Mouse (Mus musculus) common myeloid progenitor, adult 5-6 weeks (primary cell): ENCODE measurements at regions not wholly inside any gene's neighbourhood (a gene's known extent, or its start where the extent isn't known, plus 50 kb on each side); places are given as distances from the start of the nearest gene placed in this dataset.
A peak's percentile ranks its signal among the peaks of the same experiment; 100 is the strongest.

ENCODE experiments used
- ATAC-seq: replicated peaks from 2 replicates; pipeline ENCODE4 v1.8.0; 2016; ENCODE audit warnings: low read depth, mild to moderate bottlenecking, moderate TSS enrichment, inconsistent platforms; ENCODE audit not compliant: poor library complexity, severe bottlenecking

DNA sequence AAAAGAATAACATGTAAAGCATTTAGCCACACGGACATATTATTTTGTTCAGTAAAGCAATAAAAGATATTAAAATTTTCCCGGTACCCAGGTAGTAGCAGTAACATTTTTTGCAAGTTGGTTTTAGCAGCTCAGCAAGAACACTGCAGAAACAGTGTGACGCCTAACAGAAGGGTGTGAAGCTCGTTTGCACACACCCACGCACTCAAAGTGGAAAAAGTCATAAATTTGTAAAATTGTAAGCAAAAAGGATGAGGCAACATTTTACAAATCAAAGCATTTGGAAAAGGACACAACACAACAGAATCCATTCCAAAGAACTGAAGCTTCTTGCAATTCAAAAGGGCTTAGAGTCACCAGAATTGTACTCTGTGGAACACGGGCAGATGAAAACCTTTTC lies 1053.6 kb upstream of the Celf2 start:
- ATAC-seq: no peak

DNA sequence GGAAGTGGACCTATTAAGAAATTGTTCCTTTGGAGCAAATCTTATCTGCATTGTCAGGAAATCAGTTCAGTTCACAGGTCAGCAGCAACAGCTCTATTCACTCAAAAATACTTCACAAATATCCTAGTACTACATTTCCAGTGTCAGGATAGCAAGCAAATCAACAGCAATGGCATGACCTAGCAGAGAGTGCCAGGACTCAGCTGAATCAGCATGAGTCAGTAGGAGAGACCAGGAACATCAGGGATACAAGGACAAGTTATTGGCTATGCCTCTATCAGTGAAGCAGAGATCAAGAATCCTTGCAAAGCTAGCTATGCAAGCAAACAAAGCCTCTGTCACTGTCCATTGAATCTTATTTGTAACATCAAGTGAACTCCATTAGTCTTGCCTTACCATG lies 1036.8 kb upstream of the Celf2 start:
- no peak for ATAC-seq

DNA sequence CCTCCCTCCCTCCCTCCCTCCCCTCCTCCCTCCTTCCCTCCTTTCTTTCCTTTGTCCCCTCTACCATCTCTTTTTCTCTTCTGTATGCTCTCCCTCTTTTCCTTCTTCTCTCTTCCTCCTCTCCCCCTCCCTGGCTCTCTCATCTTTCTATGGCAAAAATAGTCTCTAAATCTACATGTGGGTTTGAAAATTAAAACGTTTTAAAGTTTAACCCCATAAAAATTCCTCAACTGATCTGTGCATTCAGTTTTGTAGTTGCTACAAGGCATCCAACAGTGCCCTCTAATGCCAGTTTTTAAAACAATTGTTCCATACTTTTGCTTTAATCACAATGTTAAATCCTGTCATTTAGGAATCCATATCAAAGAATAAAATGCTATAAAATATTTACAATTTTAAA lies 1027.5 kb upstream of the Celf2 start:
- no peak for ATAC-seq

DNA sequence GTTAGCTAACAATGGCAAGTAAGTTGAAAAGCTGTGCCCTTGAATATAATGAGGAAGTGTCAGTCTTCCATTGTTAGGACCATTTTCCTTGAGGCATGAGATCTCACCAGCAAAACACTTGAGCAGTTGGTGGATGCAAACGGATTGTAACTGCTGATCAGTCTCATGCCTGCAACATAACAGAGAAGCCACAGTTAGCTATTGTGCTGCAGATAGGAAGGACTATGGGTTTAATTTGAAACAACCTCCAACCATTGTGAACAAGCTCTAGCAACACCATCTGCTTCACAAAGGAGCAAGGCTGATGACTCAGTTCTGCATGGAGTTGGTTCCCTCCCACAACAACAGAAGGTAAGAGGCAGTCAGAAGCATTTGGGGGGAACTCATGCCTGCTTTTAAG lies 989.1 kb upstream of the Celf2 start:
- ATAC-seq: no peak

DNA sequence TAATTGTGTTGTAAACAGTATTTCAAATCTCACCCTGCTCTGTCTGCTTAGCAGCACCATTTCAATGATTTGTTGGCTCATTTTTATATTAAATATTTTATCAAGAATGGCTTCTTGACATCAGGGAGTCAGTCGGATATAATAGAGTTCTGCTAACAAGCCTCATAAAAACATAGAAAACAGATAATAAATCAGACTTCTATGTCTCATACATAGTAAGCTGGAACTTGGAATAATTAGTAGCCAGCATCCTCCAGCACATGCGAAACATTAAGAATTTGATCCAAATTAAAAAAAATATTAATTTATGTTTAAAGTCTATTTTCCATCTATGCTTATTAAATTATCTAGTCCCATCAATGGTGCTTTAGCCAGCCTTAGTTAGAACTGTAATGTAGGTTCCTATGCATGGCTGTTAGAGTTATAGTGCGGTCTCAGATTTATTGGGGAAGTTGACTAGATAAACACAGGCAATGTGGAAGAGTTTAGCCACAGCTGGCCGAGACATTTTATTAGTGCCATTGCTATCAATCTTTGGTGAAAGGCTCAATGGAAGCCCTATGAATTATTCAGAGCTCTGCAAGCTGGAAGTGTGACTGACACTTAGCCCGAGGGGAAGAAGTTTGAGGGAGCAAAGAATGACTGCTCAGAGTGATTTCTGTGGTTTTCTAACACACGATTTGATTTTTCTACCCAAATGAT lies 968.6 kb upstream of the Celf2 start:
- no peak for ATAC-seq

DNA sequence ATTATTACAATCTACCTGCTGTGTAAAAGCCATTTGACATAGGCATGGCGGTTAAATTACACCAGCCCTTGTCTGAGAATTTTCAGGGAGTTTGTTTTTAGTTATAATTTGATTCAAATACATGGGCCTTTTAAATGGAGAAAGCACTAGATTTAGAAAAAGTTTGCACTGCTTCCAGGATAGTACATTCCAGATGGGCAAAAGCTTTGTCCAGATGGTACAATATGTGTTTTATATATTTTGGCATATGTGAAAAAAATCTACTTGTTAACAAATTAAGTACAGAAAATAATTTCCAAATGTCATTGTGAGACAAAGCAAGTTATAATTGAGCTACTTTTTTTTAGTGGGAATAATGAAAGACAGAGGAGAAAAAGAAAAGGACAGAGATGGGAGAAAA lies 961.2 kb upstream of the Celf2 start:
- no peak for ATAC-seq

DNA sequence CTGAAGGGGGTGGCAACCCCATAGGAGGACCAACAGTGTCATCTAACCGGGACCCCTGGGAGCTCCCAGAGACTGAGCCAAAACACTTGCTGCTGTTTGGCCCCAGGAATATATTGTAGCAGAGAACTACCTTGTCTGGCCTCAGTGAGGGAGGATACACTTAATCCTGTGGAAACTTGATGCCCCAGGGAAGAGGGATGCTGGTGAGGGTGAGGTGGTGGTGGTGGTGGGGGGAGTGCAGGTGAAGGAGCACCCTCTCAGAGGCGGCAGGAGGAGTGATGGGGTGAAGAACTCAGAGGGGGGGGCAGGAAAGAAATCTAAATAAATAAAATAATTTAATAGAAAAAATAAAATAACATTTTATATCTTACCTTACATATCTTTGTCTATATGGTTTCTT lies 959.6 kb upstream of the Celf2 start:
- ATAC-seq: no peak

DNA sequence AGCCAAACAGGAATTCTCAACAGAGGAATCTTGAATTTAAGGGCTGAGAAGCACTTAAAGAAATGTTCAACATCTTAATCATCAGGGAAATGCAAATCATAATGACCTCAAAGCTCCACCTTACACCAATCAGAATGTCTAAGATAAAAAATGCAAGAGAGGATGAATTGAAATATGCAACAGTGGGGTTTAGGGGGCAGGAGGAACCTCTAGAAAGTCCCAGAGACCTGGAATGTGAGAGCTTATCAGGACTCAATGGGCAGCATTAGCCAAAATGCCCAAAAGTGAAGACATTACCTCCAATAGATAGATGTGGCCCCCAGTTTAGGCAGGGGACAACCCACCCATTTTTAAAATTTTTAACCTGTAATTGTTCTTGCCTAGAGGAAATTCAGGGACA lies 959.0 kb upstream of the Celf2 start:
- ATAC-seq: no peak

DNA sequence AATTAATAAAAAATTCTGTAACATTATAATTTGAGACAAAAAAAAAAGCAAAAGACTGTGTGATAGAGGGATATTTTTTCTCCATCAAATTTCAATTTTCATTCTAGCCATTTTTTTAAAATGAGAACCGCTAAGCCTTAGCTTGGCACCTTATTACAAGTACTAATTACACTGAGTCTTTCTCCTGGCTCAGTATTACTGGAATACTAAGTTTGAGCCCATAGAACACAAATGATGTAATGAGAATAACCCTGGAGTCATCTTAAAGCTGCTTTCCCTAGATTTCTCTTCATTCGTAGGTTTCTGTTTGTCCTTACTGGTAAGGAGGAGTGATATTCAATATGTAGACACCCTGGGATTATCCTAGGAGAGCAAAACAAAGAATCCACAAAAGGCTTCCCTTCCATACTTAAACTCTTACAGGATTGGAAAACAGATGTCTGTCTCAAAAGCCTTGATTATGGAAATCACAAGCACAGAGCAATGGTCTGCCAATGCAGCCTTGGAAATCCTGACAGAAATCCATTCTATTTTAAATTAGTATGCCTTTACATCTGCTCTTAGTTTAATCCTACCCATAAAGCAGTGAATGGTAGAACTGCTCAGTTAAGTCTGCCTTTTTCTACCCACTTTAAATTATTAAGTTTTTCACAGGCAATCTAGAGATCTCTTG lies 958.3 kb upstream of the Celf2 start:
- ATAC-seq: no peak

DNA sequence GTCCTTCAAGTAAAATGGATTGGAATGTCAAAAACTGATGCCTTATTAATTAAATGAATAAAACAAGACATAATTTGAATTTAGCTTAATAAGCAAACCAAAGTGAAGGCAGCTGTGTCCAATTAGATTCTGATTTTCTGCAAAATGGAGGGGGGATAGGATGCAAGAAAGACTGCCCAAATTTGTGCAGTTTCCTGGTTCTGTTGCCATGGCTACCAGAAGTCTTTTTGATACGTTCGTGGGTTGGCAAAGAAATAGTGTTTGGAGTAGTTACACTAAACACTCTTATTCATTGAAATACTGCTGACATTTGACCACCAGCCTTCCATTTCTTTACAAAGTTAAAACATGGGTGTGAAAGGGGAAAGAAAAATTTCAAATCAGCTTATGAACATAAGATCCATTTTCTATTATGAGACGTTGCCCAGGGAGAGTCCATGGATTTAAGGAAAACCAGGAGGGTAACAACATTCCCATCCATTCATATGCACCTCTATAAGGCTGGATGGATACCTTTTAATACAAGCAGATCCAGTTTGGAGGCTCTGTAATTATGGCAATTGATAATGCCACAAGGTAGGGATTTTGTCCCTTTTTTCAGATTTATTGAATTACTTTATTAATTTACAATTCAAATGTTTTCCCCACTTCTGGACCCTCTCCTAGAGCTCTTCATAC lies 943.3 kb upstream of the Celf2 start:
- no peak for ATAC-seq

DNA sequence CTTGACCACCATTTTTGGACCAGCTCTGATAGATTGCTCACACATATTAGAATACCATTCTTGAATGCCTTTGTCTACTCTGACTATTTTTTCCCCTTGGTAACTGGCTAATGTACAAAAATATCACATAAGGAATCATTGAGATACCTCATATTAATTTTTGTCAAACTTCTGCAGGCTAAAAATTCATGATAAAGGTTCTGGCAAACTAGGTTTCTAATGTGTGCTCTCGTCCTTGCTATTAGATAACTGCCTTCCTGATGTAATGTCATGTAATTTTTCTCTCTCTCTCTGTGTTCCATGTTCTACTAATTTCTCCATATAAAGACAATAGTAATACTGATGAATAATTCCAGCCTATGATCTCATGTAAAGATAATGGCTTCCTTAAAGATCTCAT lies 931.9 kb upstream of the Celf2 start:
- no peak for ATAC-seq

DNA sequence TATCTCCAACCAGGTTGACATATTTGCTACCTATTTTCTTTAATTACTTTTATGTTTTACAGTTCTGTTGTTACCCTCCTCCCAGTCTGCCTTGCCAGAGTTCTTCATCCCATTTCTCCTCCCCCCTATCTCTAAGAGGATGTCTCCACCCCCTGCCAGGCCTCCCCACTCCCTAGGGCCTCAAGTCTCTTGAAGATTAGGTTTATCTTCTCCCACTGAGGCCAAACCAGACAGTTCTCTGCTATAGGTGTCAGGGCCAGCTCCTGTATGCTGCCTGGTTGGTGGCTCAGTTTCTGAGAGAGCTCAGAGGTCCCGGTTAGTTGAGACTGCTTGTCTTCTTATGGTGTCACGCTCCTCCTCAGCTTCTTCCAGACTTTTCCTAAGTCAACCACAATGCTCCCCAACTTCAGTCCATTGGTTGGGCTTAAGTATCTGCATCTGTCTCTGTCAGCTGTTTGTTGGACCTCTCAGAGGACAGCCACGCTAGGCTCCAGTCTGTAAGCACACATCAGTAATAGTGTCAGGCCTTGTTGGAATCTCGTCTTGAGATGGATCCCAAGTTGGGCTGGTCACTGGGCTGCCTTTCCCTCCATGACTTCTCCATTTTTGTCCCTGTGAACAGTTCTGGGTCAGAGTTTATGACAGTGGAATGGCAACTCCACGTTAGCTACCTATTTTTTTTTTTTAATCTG lies 920.4 kb upstream of the Celf2 start:
- no peak for ATAC-seq

DNA sequence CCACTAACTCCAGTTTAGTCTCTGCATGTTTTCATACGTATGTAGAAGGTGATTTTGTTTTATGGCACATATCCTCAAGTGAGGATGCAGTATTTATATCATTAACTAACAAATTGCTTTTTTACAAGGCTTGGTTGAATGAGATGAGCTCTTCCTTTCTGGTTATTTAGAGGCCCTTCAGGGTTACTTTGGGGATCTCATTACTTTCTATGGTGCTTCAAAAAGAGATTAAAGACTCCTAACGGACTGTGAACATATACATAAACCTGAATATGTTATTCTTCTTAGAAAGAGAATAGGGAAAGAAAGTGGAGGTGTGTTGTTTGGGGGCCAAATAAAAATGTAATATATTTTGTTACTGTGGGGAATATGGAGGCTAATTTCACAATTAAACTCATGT lies 918.8 kb upstream of the Celf2 start:
- no peak for ATAC-seq

DNA sequence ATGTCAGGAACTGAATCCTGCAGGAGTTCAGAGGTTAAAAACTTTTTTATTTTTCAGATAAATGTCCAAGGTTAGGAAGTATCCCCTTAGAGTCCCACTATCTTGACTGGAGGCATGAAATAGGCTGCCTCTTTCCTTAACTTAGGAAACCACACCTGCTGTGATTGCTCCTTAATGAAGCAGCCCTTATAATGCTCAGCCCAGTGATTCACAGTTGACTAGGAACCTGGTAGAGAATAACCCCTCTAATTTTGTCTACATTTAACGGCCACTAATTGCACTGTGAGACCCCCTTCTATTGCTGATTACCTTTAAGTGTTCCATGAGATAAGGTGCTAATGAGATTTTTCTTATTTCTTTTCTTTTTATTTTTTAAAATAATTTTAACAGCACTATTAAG lies 918.4 kb upstream of the Celf2 start:
- no peak for ATAC-seq

DNA sequence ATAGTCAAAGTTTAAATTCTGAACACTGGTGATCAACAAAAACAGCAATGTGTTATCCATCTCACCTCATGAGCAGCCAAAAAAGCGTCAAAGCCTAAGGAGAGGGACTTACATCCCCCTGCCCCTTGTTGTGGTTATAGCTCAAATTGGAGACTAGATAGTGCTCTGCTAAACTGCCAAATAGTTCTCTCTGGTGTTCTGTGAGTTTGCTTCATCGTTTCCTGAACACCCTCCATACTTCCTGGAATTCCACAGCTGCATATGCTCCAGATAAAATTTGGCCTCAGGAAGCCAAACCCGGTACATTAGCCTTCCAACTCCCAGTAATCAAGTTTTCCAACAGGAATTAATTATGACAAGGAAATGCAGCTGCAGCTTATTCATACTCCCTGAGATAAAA lies 906.6 kb upstream of the Celf2 start:
- no peak for ATAC-seq

DNA sequence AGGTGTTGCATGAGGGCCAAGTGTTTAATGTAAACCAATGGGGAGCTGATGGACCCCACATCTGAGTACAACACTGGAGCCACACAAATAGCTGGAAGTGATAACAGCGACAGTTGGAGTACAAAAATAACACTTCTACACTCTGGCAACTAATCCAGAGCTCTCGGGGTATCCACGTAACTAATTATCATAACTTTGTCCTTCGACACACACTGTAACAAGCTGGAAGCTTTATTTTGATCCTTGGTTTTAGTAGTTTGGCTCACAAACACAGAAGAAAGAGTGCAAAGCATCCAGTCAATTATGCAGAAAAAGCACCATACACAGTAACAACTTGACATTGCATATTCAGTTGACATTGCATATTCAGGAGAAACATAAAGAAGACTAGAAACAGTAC lies 884.8 kb upstream of the Celf2 start:
- no peak for ATAC-seq

DNA sequence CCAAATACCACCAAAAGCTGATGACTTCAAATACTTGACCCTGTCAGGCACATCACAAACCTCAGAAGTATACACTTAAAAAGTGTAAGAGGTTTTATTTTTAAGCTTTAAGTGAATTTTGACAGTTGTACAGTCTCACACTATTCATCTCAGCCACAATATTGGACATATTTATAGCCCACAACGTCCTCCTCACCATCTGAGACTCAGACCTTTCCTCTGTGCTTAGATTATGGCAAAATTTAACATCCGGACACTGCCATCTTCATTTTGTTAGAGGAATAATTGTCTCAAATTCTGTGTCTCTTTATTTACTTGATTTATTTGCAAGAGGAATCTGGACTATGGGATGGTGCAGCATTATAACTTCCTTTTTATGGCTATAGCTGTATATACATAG lies 880.2 kb upstream of the Celf2 start:
- no peak for ATAC-seq

DNA sequence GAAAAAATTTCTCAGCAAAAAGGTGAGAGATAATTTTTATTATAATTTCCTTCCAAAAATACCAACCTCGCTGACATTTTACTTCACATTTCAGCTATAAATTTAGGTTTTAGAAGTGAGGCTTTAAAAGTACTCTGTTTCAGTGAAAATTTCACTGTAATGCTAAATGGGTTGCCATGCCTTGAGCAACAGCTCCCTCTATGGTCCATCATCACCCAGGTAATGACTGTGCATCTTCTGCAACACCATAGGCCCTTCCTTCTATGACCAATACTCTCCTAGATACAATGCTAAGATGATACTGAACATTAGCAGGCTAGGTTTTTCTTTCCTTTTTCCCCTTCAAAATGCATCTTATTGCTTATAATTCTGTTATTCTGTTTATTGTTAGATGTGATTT lies 870.9 kb upstream of the Celf2 start:
- ATAC-seq: peak; percentile 63; the same call in 1 of the 2 replicates

DNA sequence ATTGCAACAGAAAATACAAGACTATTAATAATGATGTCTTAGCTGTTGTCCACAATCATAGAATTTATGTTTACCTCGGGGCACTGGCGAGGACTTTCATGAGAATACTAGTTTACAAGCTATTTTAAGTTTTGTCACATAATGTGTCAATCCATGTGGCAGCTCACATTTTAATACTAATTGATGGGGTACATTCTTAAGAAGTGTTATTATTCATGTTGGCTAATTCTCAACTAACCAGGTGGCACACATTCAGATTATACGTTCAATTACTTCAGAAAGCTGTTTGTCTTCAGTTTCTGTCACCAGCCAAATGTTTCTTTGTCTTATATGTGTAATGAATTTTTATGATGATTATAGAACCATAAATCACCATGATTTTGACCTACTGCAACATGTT lies 870.2 kb upstream of the Celf2 start:
- ATAC-seq: no peak

DNA sequence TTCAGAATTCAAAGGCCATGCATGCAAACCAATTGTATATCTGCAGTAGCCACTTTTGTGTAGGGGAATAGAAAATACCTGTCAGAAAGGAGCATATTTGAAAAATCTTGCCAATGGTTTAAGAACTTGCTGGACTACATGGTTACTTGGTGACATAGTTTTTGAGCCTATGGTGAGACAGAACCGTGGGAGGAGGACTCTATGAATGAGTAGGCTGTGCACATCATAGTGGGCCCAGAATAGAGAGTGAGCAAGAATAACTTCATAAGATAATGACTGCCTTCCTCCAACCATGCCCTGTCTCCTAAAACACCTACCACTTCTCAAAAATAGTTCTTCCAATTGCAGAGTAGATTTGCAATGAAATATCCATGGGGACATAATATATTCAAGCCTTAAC lies 838.5 kb upstream of the Celf2 start:
- no peak for ATAC-seq

DNA sequence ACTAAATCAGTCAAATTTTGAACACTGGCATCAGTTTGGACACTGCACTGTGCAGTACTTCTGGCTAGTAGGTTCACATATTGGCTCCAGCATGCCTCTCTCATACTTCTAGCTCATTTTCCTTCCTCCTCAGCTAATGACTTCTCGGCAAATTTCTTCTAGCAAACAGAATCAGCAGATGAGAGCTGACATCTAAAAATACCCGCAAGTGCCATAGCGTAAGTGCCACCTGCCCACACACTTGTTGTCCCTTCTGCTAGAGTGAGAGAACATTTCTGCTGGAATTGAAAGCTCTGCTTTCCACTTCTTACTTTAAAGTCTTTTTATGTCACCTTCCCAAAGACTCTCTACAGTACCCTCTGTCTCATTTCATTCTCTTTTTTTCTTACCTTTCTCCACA lies 835.4 kb upstream of the Celf2 start:
- ATAC-seq: no peak
